Mouse (Mus musculus) right cerebral cortex, postnatal 4 days (tissue): ENCODE measurements at regions not wholly inside any gene's neighbourhood (a gene's known extent, or its start where the extent isn't known, plus 50 kb on each side); places are given as distances from the start of the nearest gene placed in this dataset.
A peak's percentile ranks its signal among the peaks of the same experiment; 100 is the strongest.
"Not testable (repeated sequence)": the region's sequence is repeated elsewhere in the genome, so short reads cannot be mapped to it uniquely, and the experiment has no call there.

Experiments
- DNase-seq: peaks from one replicate; pipeline ENCODE4 v3.0.0-alpha.2; 2022

DNA sequence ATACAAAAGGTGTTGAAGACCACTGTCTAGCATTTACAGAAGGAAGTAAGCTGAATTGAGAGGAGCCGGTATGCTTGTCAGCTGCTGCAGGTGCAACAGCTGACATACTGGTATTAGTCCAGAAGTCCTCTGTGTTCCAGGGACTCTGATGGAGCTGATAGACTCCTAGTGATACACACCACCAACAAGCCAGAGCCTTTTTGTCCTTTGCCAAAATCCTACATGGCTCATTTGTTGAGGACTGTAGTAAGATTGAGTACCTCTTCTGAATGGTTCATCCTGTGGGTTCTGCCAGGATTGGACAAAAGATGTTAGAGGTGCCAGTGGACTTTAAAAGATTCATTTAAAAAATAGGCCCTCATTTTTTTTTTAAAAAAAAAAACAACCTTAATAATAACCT is 129.4 kb upstream of the Tmem185a start:
- no peak for DNase-seq

DNA sequence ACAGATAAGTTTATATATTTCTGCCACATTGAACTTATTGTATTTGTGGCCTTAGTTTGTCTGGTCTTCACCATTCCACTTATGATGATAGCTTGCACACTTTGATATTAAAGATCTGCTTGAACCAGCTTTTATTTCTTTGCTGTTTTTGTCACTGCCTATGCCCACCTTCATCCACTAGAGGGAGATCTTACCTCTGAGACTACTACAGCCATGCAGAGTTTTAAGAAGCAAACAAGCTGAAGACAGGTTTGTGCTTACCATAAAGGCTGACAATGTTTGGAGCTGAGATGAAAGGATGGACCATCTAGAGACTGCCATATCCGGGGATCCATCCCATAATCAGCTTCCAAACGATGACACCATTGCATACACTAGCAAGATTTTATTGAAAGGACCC is 105.4 kb upstream of the Tmem185a start:
- peak; percentile 3 for DNase-seq

DNA sequence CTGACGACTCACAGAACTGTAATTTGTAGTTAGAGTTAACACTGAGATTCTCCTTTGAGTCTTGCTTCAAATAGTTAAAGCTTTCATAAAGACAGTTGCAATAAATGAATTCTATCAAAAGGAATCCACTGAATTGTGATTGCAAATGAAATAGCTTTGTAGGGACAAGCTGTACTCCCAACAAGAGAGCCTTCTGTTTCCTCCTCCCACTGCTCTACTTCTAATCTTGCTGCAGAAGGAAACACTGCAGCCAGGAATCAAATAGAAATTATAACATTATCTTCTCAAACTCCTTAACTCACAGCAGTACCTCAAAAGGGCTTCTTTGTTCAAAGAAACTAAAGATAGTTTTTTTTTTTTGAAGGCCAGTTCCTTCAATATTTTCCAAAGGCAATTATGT is 103.2 kb upstream of the Tmem185a start:
- DNase-seq = no peak

DNA sequence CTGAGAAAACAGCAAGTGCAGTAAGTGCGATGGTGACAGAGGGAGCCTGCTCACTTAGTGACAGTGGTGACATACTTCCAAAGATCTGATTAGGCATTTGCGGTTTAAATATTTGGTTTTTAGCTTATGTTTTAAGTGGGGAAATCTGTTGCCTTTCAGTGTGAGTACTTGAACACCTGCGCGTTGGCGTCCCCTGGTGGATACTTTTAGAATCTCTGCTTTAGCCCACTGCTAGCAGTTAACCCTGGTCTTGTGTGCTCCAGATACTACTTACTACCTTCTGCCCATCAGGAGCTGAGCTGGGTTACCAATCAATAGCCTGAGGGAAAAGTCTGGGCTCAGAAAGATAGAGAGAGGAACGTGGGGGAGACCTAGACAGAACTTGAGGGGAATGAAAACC is 97.3 kb upstream of the Tmem185a start:
- DNase-seq = not testable (repeated sequence)

DNA sequence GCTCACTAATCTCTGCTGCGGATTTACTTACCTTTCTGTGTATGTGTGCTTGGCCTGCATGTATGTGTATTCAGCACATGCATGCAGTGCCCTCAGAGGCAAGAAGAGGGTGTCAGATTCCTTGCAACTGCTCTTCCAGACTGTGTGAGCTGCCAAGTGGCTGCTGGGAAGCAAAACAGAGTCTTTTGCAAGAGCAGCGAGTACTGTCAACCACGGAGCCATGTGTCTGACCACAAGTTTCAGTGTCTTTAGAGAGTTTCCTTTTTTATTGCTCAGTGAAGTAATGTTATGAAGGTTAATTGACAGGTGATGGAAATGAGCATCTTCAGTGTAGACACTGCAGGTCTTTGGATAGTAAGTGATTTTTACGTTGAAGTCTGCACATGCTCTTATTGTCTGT is 93.6 kb upstream of the Tmem185a start:
- DNase-seq = not testable (repeated sequence)

DNA sequence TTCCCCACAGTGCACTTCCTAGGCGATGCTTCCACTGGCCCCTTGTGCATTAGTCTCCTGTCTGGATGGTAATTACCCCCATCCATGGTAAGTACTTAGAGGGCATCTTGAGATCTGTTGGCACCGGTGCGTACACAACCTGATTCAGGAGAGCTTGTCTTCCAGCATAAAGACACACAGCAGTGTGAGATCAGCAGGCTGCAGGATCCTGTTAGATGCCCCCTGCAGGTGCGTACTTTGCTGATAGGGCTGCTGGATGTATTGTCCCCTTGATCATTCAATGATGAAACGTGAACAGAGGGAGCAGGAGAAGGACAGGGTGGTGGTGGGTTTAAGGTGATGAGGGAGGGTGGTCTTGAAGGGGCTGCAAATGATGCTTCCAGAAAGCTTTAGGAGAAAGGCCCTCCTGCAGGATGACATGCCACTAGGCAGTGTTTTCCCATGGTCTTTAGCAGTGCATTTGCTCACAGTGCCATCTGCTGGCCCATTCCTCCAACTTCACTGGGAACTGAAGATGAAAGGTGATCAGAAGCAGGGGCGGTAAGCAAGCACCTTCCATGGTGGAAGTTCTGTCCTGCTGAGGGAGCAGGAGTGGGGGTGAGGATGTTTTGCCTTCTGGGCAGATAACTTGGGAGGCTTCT is 92.5 kb upstream of the Tmem185a start:
- DNase-seq = peak; percentile 3
